Mouse (Mus musculus): ENCODE results near the gene Zfp704.

GRCm38 (mm10) chr3:9556137-9556536 lies 53.7 kb downstream of the Zfp704 start:
- TF ChIP-seq ZNF384 (IDR thresholded peaks at IDR 0.05; ENCODE audit: low read depth, low read length) (no peak), E2F4 (IDR thresholded peaks at IDR 0.05; ENCODE audit: borderline replicate concordance, low read depth, low read length) (no peak), HCFC1 (IDR thresholded peaks at IDR 0.05; ENCODE audit: low read depth, low read length) (no peak), CTCF (IDR thresholded peaks at IDR 0.05 in 2 of 3, conservative IDR thresholded peaks at IDR 0.05 in 1 of 3; ENCODE audit: control insufficient read depth in 1 of 3, insufficient read depth in 1 of 3, low read depth in 2 of 3, low read length in 3 of 3, poor library complexity in 1 of 3, severe bottlenecking in 1 of 3) (no peak), SIN3A (IDR thresholded peaks at IDR 0.05; ENCODE audit: low read length) (no peak), GATA1 (IDR thresholded peaks at IDR 0.05; ENCODE audit: low read depth, low read length) (no peak), USF2 (IDR thresholded peaks at IDR 0.05; ENCODE audit: borderline replicate concordance in 1 of 2, insufficient read depth in 1 of 2, low read depth in 1 of 2, low read length in 2 of 2) (no peak), RCOR1 (IDR thresholded peaks at IDR 0.05; ENCODE audit: low read depth, low read length) (no peak), USF1 (IDR thresholded peaks at IDR 0.05; ENCODE audit: low read depth, low read length) (no peak), NELFE (IDR thresholded peaks at IDR 0.05; ENCODE audit: low read depth, low read length) (no peak)

All from MEL (cell line).